Mouse (Mus musculus) 3134 (cell line): Measurements from ENCODE around the gene Krtap28-10.
"Not testable (repeated sequence)": the region's sequence is repeated elsewhere in the genome, so short reads cannot be mapped to it uniquely, and the experiment has no call there.

ENCODE experiments used
- DNase-seq: peaks from one replicate; pipeline ENCODE4 v3.0.0-alpha.2; 2011; ENCODE audit warnings: low spot score; ENCODE audit not compliant: insufficient read length; ENCODE audit errors: extremely low read depth

Krtap28-10 gene

GRCm38 (mm10) chr1:83015329-83015879, 26.9 kb downstream of the Krtap28-10 start:
- DNase-seq, result no peak

GRCm38 (mm10) chr1:83014477-83014876, 27.8 kb downstream of the Krtap28-10 start:
- no peak for DNase-seq

- no peak for DNase-seq
These were observed 34.8 kb downstream of the Krtap28-10 start for GRCm38 (mm10) chr1:83007471-83007870.

GRCm38 (mm10) chr1:83006218-83007179, 35.8 kb downstream of the Krtap28-10 start:
- DNase-seq, result no peak

GRCm38 (mm10) chr1:83000306-83000705, 42.0 kb downstream of the Krtap28-10 start, which contains the start of gene Gm47959:
Gene Gm47959, plus strand, starts transcription at chr1:83000548.
- not testable (repeated sequence) for DNase-seq

GRCm38 (mm10) chr1:82993947-82994346, 48.3 kb downstream of the Krtap28-10 start:
- no peak for DNase-seq

GRCm38 (mm10) chr1:82992093-82992492, 50.2 kb downstream of the Krtap28-10 start:
- no peak for DNase-seq

- no peak for DNase-seq
These were observed 50.7 kb downstream of the Krtap28-10 start for GRCm38 (mm10) chr1:82991596-82991995.
